Mouse (Mus musculus): ENCODE data around the gene Cgn. TPM values are rescaled to one million over a fixed set of nuclear protein-coding genes. Genes with fewer than 3 reads are reported as not detected.
"Not testable (repeated sequence)": the region's sequence is repeated elsewhere in the genome, so short reads cannot be mapped to it uniquely, and the experiment has no call there.

Gene Cgn
- polyA plus RNA-seq, 1 experiment, result 31.3 TPM

- no peaks in the 10 kb centered on the region for H3K4me1 ChIP-seq (ENCODE audit: control insufficient read depth, insufficient read depth, insufficient read length, low read length)
- H3K27ac ChIP-seq (ENCODE audit: insufficient read depth, low read depth, low read length), result no peak overlapping the region
- WGBS, result 97% methylated on average over 17 of the region's 17 CpGs
- H3K27me3 ChIP-seq (ENCODE audit: control insufficient read depth, insufficient read depth, low read length), result no peaks in the 10 kb centered on the region
- no peak overlapping the region for H3K4me3 ChIP-seq (ENCODE audit: low read depth, low read length)
- H3K36me3 ChIP-seq (ENCODE audit: control insufficient read depth, insufficient read depth, low read length), result peaks cover 5% of the 10 kb centered on the region
- TF ChIP-seq POLR2A (IDR thresholded peaks at IDR 0.05; ENCODE audit: low read depth, low read length) (no peak), CTCF (IDR thresholded peaks at IDR 0.05; ENCODE audit: extremely low read depth, insufficient read length, insufficient replicate concordance, low read depth, low read length) (no peak)
Measured at GRCm38 (mm10) chr3:94745691-94746090, 40.6 kb downstream of the Cgn start.

- H3K27me3 ChIP-seq (ENCODE audit: control insufficient read depth, insufficient read depth, low read length); H3K36me3 ChIP-seq (ENCODE audit: control insufficient read depth, insufficient read depth, low read length); H3K4me3 ChIP-seq (ENCODE audit: low read depth, low read length); H3K27ac ChIP-seq (ENCODE audit: insufficient read depth, low read depth, low read length); H3K4me1 ChIP-seq (ENCODE audit: control insufficient read depth, insufficient read depth, insufficient read length, low read length): not testable (repeated sequence)
- WGBS, result 24% methylated on average over 2 of the region's 2 CpGs
Measured at GRCm38 (mm10) chr3:94723637-94724036, 62.7 kb downstream of the Cgn start.

- not testable (repeated sequence) for H3K4me1 ChIP-seq (ENCODE audit: control insufficient read depth, insufficient read depth, insufficient read length, low read length); H3K36me3 ChIP-seq (ENCODE audit: control insufficient read depth, insufficient read depth, low read length); H3K4me3 ChIP-seq (ENCODE audit: low read depth, low read length); H3K27ac ChIP-seq (ENCODE audit: insufficient read depth, low read depth, low read length); H3K27me3 ChIP-seq (ENCODE audit: control insufficient read depth, insufficient read depth, low read length)
- 32% methylated on average over 1 of the region's 1 CpGs for WGBS
Measured at GRCm38 (mm10) chr3:94718253-94718652, 68.0 kb downstream of the Cgn start.

GRCm38 (mm10) chr3:94713424-94713823 lies 72.9 kb downstream of the Cgn start:
- WGBS, result 90% methylated on average over 3 of the region's 3 CpGs
- not testable (repeated sequence) for H3K4me1 ChIP-seq (ENCODE audit: control insufficient read depth, insufficient read depth, insufficient read length, low read length); H3K27ac ChIP-seq (ENCODE audit: insufficient read depth, low read depth, low read length); H3K4me3 ChIP-seq (ENCODE audit: low read depth, low read length); H3K27me3 ChIP-seq (ENCODE audit: control insufficient read depth, insufficient read depth, low read length); H3K36me3 ChIP-seq (ENCODE audit: control insufficient read depth, insufficient read depth, low read length)

- not testable (repeated sequence) for H3K27ac ChIP-seq (ENCODE audit: insufficient read depth, low read depth, low read length); H3K4me1 ChIP-seq (ENCODE audit: control insufficient read depth, insufficient read depth, insufficient read length, low read length)
Measured at GRCm38 (mm10) chr3:94710591-94710990, 75.7 kb downstream of the Cgn start.

More at GRCm38 (mm10) chr3:94710591-94710990, 75.7 kb downstream of the Cgn start:
- H3K27me3 ChIP-seq (ENCODE audit: control insufficient read depth, insufficient read depth, low read length); H3K4me3 ChIP-seq (ENCODE audit: low read depth, low read length); H3K36me3 ChIP-seq (ENCODE audit: control insufficient read depth, insufficient read depth, low read length): not testable (repeated sequence)

Other genes with a start within 250 kb of the Cgn start
- gene Snx27, start 203.8 kb downstream of the Cgn start, polyA plus RNA-seq (2012; rRNA removed), result 2.3 and 3.4 TPM in 2 replicates
- not detected in 2 replicates for gene Gm10972, start 143.4 kb downstream of the Cgn start, polyA plus RNA-seq (2012; rRNA removed)
- gene Tuft1, start 127.6 kb downstream of the Cgn start, polyA plus RNA-seq (2012; rRNA removed), result 11.1 and 47.4 TPM in 2 replicates
- gene Selenbp2, start 92.9 kb downstream of the Cgn start, polyA plus RNA-seq (2012; rRNA removed), result 2.1 and 2.4 TPM in 2 replicates
- 6.1 and 8.0 TPM in 2 replicates for gene Pogz, start 51.1 kb upstream of the Cgn start, polyA plus RNA-seq (2012; rRNA removed)
- 98.8 and 173 TPM in 2 replicates for gene Psmb4, start 100.5 kb upstream of the Cgn start, polyA plus RNA-seq (2012; rRNA removed)
- gene Selenbp1, start 146.6 kb upstream of the Cgn start, polyA plus RNA-seq (2012; rRNA removed), result 30.5 and 50.4 TPM in 2 replicates
- 5.5 and 5.7 TPM in 2 replicates for gene Rfx5, start 167.6 kb upstream of the Cgn start, polyA plus RNA-seq (2012; rRNA removed)
- gene Pi4kb, start 188.2 kb upstream of the Cgn start, polyA plus RNA-seq (2012; rRNA removed), result 14.2 and 20.9 TPM in 2 replicates
- gene Zfp687, start 229.0 kb upstream of the Cgn start, polyA plus RNA-seq (2012; rRNA removed), result 9.1 and 17.1 TPM in 2 replicates